Mouse (Mus musculus) right cerebral cortex, postnatal 25 days (tissue): ENCODE data around the gene Stim1.
A peak's percentile ranks its signal among the peaks of the same experiment; 100 is the strongest.

Experiments used
- DNase-seq: peaks from one replicate; pipeline ENCODE4 v3.0.0; 2022

Stim1 gene

GRCm38 (mm10) chr7:102267601-102268394 lies at the start of gene Stim1:
Gene Stim1 (plus strand): TSS chr7:102267806.
- DNase-seq: peak; percentile 58

GRCm38 (mm10) chr7:102221899-102222298 lies 45.7 kb upstream of the Stim1 start:
- DNase-seq: peak; percentile 0

- DNase-seq: peak; percentile 7
These were observed 45.3 kb upstream of the Stim1 start for GRCm38 (mm10) chr7:102222336-102222735.

GRCm38 (mm10) chr7:102222830-102223556 lies 44.6 kb upstream of the Stim1 start:
- peak; percentile 66 for DNase-seq

GRCm38 (mm10) chr7:102223883-102224738 lies 43.5 kb upstream of the Stim1 start:
- peak; percentile 2 for DNase-seq

GRCm38 (mm10) chr7:102226051-102226450 lies 41.6 kb upstream of the Stim1 start:
- DNase-seq: peak; percentile 2

GRCm38 (mm10) chr7:102228049-102228670 lies 39.4 kb upstream of the Stim1 start:
- peak; percentile 1 for DNase-seq

GRCm38 (mm10) chr7:102229814-102230213 lies 37.8 kb upstream of the Stim1 start:
- peak; percentile 2 for DNase-seq

- no peak for DNase-seq
These were observed 34.5 kb upstream of the Stim1 start for GRCm38 (mm10) chr7:102233059-102233458.

- no peak for DNase-seq
These were observed 28.8 kb upstream of the Stim1 start for GRCm38 (mm10) chr7:102238686-102239286.

- no peak for DNase-seq
These were observed 28.0 kb upstream of the Stim1 start for GRCm38 (mm10) chr7:102239591-102239990.

- no peak for DNase-seq
These were observed 25.2 kb upstream of the Stim1 start for GRCm38 (mm10) chr7:102242371-102242770.

- no peak for DNase-seq
These were observed 24.7 kb upstream of the Stim1 start for GRCm38 (mm10) chr7:102242917-102243316.

- no peak for DNase-seq
These were observed 23.7 kb upstream of the Stim1 start for GRCm38 (mm10) chr7:102243870-102244269.

- DNase-seq: no peak
These were observed 22.6 kb upstream of the Stim1 start for GRCm38 (mm10) chr7:102244782-102245535.

GRCm38 (mm10) chr7:102245775-102246174 lies 21.8 kb upstream of the Stim1 start:
- no peak for DNase-seq

- no peak for DNase-seq
These were observed 21.3 kb upstream of the Stim1 start for GRCm38 (mm10) chr7:102246265-102246664.

GRCm38 (mm10) chr7:102246956-102247797 lies 20.4 kb upstream of the Stim1 start:
- DNase-seq: no peak

GRCm38 (mm10) chr7:102248691-102249404 lies 18.8 kb upstream of the Stim1 start:
- DNase-seq: no peak

GRCm38 (mm10) chr7:102249531-102249895 lies 18.1 kb upstream of the Stim1 start:
- DNase-seq: no peak
